Mouse (Mus musculus) erythroblast, embryonic 14.5 days (primary cell): ENCODE data around the gene Mthfsd. TPM values are rescaled to one million over a fixed set of nuclear protein-coding genes. Genes with fewer than 3 reads are reported as not detected.
A peak's percentile ranks its signal among the peaks of the same experiment; 100 is the strongest.

Experiments
- H3K27me3 ChIP-seq: 2 replicates; pipeline ENCODE4 v1.6.1; 2012; ENCODE audit warnings: inconsistent platforms; ENCODE audit not compliant: control insufficient read depth
- H3K36me3 ChIP-seq: 2 replicates; pipeline ENCODE4 v1.6.1; 2012; ENCODE audit warnings: mild to moderate bottlenecking, inconsistent platforms; ENCODE audit not compliant: control insufficient read depth
- H3K4me1 ChIP-seq: 2 replicates; pipeline ENCODE4 v1.6.1; 2012; ENCODE audit warnings: inconsistent platforms; ENCODE audit not compliant: control insufficient read depth
- H3K4me3 ChIP-seq: replicated peaks from 2 replicates; pipeline ENCODE3; 2012; ENCODE audit warnings: moderate library complexity, mild to moderate bottlenecking, inconsistent platforms
- H3K9me3 ChIP-seq: 2 replicates; pipeline ENCODE4 v1.6.1; 2012; ENCODE audit warnings: low read length, inconsistent platforms, mixed read lengths; ENCODE audit not compliant: control insufficient read depth
- GATA1 ChIP-seq: IDR thresholded peaks from 2 replicates; pipeline ENCODE4 v1.6.1; 2012; ENCODE audit warnings: low read length, inconsistent platforms, mixed read lengths
- TAL1 ChIP-seq: IDR thresholded peaks from 3 replicates; pipeline ENCODE4 v1.6.1; 2012; ENCODE audit warnings: low read length, inconsistent platforms, mixed read lengths
- polyA plus RNA-seq: library from polyadenylated mRNA; stranded (reverse); fragments of >175 nt; gene quantifications from 2 replicates; pipeline ENCODE4 v1.2.3, GENCODE M21; 2012

Mthfsd gene
- polyA plus RNA-seq, 1 experiment: 3.7 TPM

DNA sequence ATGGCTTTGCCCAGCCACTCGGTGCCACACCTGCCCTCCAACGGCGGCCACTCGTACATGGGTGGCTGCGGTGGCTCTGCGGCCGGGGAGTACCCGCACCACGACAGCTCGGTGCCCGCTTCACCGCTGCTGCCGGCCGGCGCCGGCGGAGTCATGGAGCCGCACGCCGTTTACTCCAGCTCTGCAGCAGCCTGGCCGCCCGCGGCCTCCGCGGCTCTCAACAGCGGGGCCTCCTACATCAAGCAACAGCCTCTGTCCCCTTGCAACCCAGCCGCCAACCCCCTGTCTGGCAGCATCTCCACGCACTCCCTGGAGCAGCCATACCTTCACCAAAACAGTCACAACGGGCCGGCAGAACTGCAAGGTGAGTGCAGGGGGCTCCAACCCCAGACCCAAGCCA, 23.2 kb downstream of the Mthfsd start:
- no peaks in the 10 kb centered on the region for H3K36me3 ChIP-seq
- H3K9me3 ChIP-seq: peaks cover 2% of the 10 kb centered on the region; the same call in 1 of the 2 replicates
- H3K27me3 ChIP-seq: peaks cover 100% of the 10 kb centered on the region
- peak overlapping the region; percentile 6 for H3K4me3 ChIP-seq
- TF ChIP-seq TAL1 (no peak), GATA1 (no peak)
- no peaks in the 10 kb centered on the region for H3K4me1 ChIP-seq

DNA sequence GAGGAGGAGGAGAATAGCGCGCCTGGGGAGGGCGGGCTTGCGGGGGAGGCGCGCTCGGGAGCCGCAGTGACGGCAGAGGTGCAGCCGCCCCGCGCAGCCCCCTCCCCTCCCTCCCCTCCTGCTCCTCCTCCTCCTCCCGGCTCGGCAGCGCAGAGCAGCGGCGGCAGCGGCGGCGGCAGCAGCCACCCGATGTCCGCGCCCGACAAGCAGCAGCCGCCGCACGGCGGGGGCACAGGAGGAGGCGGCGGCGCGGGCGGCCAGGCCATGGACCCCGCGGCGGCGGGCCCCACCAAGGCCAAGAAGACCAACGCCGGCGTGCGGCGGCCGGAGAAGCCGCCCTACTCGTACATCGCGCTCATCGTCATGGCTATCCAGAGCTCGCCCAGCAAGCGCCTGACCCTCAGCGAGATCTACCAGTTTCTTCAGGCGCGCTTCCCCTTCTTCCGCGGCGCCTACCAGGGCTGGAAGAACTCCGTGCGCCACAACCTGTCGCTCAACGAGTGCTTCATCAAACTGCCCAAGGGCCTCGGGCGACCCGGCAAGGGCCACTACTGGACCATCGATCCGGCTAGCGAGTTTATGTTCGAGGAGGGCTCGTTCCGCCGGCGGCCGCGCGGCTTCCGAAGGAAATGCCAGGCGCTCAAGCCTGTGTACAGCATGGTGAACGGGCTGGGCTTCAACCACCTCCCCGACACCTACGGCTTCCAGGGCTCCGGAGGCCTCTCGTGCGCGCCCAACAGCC, 23.8 kb downstream of the Mthfsd start, which contains the start of gene Foxf1:
Gene Foxf1 (plus strand): TSS at position 177 of the 742 bp plus-strand sequence.
- no peak for TF ChIP-seq GATA1
- TF ChIP-seq TAL1: no peak
- Histone ChIP-seq H3K4me3 (peak within 1 kb of the TSS; percentile 35), H3K36me3 (no peaks in the 10 kb centered on the region), H3K27me3 (peaks cover 100% of the 10 kb centered on the region), H3K4me1 (no peaks in the 10 kb centered on the region), H3K9me3 (peaks cover 2% of the 10 kb centered on the region; the same call in 1 of the 2 replicates)

- no peaks in the 10 kb centered on the region for H3K36me3 ChIP-seq
- TF ChIP-seq GATA1: no peak
- no peak for TF ChIP-seq TAL1
- H3K9me3 ChIP-seq: peaks cover 2% of the 10 kb centered on the region; the same call in 1 of the 2 replicates
- peak overlapping the region; percentile 18 for H3K4me3 ChIP-seq
- H3K27me3 ChIP-seq: peaks cover 100% of the 10 kb centered on the region
- H3K4me1 ChIP-seq: no peaks in the 10 kb centered on the region
These were observed 24.3 kb downstream of the Mthfsd start for GRCm38 (mm10) chr8:121083936-121084209.

GRCm38 (mm10) chr8:121083093-121083935, 24.9 kb downstream of the Mthfsd start:
- no peaks in the 10 kb centered on the region for H3K36me3 ChIP-seq
- peaks cover 100% of the 10 kb centered on the region for H3K27me3 ChIP-seq
- peaks cover 2% of the 10 kb centered on the region; the same call in 1 of the 2 replicates for H3K9me3 ChIP-seq
- TF ChIP-seq GATA1 (no peak), TAL1 (no peak)
- peak overlapping the region; percentile 35 for H3K4me3 ChIP-seq
- H3K4me1 ChIP-seq: no peaks in the 10 kb centered on the region

GRCm38 (mm10) chr8:121082218-121083092, 25.7 kb downstream of the Mthfsd start:
- Histone ChIP-seq H3K36me3 (no peaks in the 10 kb centered on the region), H3K9me3 (peaks cover 2% of the 10 kb centered on the region; the same call in 1 of the 2 replicates), H3K4me3 (no peak overlapping the region), H3K27me3 (peaks cover 99% of the 10 kb centered on the region), H3K4me1 (no peaks in the 10 kb centered on the region)
- TF ChIP-seq TAL1 (no peak), GATA1 (no peak)

GRCm38 (mm10) chr8:121081398-121081797, 26.8 kb downstream of the Mthfsd start:
- H3K4me3 ChIP-seq: no peak overlapping the region

DNA sequence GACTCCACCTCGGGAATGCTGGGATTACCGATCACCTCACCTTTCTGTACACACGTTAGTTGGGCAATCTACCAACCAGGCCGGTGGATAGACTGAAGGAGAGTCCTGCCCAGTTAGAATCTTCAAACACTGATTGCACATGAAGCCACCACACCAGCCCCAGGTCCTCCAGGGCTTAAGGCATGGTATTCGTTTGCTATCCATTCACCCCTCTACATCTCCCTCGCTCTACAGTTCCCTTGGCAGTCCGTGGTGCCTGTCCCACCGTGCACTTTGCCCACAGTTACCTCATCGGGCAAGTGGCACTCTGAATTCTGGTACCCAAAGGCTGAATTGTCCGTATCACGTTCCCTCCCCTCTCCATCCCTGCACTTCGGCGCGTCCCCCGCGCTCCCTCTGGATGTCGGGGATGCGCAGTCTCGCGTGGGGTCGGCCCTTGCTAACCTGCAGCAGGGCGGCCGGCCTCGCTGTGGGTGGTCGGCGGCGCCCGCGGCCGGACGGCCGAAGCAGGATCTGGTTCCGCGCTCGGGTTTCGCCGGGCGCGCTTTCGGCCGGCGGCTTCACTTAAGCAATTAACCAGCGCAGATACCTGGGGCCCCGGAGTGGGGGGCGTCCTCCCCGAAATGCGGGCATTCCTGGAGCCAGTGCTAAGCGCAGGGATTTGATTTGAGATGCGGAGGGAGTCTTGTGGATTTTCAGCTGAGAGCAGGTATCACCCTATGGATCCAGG, 27.7 kb downstream of the Mthfsd start:
- peaks cover 99% of the 10 kb centered on the region for H3K27me3 ChIP-seq
- H3K36me3 ChIP-seq: no peaks in the 10 kb centered on the region
- H3K4me1 ChIP-seq: no peaks in the 10 kb centered on the region
- TF ChIP-seq TAL1: no peak
- TF ChIP-seq GATA1: no peak
- peaks cover 2% of the 10 kb centered on the region; the same call in 1 of the 2 replicates for H3K9me3 ChIP-seq
- no peak overlapping the region for H3K4me3 ChIP-seq

More at GRCm38 (mm10) chr8:121081398-121081797, 26.8 kb downstream of the Mthfsd start:
- Histone ChIP-seq H3K9me3 (peaks cover 2% of the 10 kb centered on the region; the same call in 1 of the 2 replicates), H3K36me3 (no peaks in the 10 kb centered on the region), H3K27me3 (peaks cover 99% of the 10 kb centered on the region), H3K4me1 (no peaks in the 10 kb centered on the region)
- TF ChIP-seq GATA1 (no peak), TAL1 (no peak)

DNA sequence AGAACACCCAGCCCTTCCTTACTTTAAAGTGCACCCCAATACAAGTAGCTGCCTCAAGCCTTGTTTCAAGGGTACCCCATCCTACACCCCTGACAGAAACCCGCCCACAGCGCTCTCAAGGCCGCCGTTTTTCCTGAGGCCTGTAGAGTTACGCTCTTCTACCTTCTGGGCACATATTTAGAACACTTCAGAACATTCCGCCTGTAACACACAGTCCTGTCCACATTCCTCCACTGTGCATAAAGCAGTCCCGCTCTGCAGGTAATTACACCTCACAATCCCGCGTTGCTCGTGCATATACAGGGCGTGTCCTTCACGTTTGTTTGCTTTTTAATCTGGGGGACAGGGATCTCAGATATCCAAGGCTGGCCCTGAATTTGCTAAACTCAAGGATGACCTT, 28.2 kb downstream of the Mthfsd start:
- Histone ChIP-seq H3K27me3 (peaks cover 99% of the 10 kb centered on the region), H3K4me3 (no peak overlapping the region), H3K4me1 (no peaks in the 10 kb centered on the region), H3K36me3 (no peaks in the 10 kb centered on the region), H3K9me3 (peaks cover 2% of the 10 kb centered on the region; the same call in 1 of the 2 replicates)
- no peak for TF ChIP-seq TAL1
- TF ChIP-seq GATA1: no peak
